Mouse (Mus musculus) embryonic fibroblast, embryonic 13.5 days (primary cell): ENCODE measurements at regions not wholly inside any gene's neighbourhood (a gene's known extent, or its start where the extent isn't known, plus 50 kb on each side); places are given as distances from the start of the nearest gene placed in this dataset.

ENCODE experiments used
- CTCF ChIP-seq: IDR thresholded peaks from 2 replicates; pipeline ENCODE4 v1.5.1; 2011; ENCODE audit warnings: mild to moderate bottlenecking, control low read depth, low read length, moderate library complexity, borderline replicate concordance; ENCODE audit not compliant: insufficient read depth
- POLR2A ChIP-seq: IDR thresholded peaks from 2 replicates; pipeline ENCODE4 v1.6.1; 2011; ENCODE audit warnings: low read depth, mild to moderate bottlenecking, control low read depth, low read length, moderate library complexity

DNA sequence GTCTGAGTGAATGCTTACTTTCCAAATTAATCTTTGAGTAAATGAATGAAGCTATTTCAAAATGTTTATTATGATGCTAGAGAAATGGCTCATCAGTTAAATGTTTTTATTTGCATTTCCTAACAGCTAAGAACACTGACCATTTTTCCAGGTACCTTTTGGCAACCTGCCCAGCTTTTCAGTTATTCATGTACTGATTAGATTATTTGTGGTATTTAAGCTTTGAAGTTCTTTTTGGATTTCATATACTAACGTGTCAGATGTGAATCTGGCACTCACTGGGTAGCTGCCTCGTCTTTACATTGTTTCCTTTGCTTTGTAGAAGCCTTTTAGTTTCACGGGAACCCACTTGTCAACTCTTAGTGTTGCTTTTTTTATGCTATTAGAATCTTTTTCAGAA lies 79.3 kb upstream of the Zfp280d start:
- TF ChIP-seq CTCF (no peak), POLR2A (no peak)
